Mouse (Mus musculus): ENCODE measurements around the gene Sorcs2.

DNA sequence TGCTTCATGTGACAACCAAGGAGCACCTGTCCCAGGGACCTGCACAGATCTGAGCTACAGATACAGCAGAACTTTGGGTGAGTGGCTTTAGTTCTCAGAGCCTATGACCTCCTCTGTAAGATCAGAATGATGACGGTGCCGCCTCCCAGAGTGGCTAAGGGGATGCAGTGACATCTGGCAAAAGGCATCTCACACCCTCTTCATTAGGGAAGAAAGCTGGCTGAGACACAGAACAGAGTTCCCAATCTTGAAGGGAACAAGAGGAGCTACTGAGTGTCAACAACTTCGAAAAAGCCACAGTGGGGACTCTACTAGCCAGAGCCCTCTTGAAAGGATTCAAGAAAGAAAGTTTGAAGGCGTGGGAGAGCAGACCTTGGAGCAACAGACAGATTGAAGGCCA lies 100.7 kb downstream of the Sorcs2 start:
- no peak for TF ChIP-seq CTCF (IDR thresholded peaks at IDR 0.05; ENCODE audit: control insufficient read depth, insufficient read depth, low read length)
- no peak for TF ChIP-seq POLR2A (IDR thresholded peaks at IDR 0.05; ENCODE audit: borderline replicate concordance, control insufficient read depth, low read depth, low read length)
